Mouse (Mus musculus) adrenal gland, adult (tissue): ENCODE measurements at regions not wholly inside any gene's neighbourhood (a gene's known extent, or its start where the extent isn't known, plus 50 kb on each side); places are given as distances from the start of the nearest gene placed in this dataset.

Experiments used
- DNase-seq, 2 experiments: peaks; one replicate each; pipeline ENCODE4 v3.0.0; 2022 to 2023; ENCODE audit warnings: low spot score in 1 of 2; ENCODE audit not compliant: inconsistent age in 2 of 2

DNA sequence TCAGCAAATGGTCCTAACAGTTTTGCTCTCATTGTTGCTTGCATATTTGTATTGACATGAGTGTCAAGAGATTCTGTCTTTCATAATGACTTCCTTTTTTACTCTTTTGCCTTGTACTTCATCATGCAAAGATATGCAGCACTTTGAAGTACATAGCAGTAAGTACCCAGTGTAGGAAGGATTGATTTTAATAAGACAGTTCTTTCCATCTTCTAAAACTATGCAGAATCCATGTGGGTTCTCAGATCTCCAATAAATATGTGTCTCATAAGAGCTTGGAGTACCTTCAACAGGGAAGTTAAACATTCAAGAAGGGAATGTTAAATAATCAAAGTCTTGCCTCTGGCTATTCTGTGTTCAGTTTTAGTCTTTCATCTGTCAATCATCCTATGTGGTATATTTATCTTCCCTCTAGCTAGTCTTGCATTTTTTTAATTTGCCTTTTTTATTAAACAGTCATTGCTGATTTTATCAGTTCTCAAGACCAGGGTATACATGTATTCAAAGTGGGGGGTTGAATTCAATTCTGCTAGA, 926.1 kb downstream of the Slitrk1 start:
- no peak for DNase-seq

DNA sequence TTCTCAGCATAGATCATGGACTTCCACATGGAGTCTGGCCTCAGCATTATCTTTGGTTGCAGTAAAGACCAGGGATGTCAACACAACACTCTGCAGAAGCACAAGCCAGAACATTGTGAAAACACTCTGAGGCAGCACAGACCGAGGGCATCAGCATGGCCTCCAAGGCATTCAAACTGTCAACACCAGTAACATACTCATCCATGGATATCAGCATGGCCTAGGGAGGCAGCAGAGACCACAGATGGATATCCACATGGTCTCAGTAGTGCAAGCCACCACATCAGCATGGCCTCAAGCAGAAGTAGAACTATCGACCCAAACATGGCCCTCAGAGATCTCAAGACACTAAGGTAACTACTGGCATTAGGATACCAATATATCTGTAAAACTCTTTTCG, 935.8 kb downstream of the Slitrk1 start:
- no peak for DNase-seq

DNA sequence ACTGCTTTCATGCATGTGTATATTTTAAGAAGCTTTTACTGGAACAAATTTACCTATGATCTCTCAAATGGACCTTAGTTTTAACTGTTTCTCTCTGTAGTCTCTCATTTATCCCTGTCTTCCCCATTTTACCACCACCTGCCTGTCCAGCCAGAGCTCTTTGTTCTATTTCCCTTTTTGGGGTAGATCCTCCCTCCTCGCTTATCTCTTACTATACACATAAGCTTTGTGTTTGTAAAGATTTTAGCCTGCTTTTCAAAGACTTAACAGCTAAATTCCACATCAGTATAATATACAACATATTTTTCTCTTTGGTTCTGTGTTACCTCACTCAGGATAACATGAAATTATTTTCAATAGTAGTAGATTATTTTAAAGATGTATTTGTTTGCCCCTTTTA, 961.9 kb downstream of the Slitrk1 start:
- DNase-seq, result no peak

DNA sequence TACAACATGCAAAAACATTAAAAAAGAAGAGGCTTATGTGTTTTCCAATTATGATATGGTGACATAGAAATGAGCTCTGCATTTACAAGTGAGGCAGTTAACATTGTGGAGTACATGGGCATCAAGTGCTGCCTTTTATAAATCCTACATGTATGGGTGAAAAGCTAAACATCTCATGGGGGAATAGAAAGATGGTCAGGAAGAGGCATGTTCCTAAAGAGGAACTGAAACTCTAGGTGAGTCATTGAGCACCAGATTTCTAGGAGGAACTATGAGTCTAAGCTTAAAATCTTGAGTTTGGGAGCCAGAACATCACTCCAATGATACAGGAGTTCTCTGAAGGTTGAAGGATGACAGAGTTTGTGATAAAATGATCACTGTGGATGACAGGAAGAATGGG, 1010.2 kb downstream of the Slitrk1 start:
- DNase-seq, result no peak

DNA sequence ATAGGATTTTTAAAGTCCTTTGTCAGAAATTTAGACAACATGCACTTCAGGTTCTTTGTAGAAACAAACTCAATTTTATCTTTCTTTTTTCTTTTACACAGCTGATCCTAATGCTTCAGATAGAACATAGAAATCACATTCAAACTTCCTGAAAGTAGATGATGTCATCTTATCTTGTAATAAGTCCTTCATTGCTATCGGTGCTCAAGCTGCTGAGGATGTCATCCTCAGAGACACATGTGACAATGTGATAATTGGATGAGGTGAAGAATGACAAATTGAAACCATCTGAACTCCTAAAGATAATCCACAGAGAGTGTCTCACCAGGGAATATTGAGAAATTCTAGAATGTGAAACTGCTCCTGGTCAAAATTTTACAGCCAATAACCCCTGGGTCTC, 1012.1 kb downstream of the Slitrk1 start:
- no peak for DNase-seq

DNA sequence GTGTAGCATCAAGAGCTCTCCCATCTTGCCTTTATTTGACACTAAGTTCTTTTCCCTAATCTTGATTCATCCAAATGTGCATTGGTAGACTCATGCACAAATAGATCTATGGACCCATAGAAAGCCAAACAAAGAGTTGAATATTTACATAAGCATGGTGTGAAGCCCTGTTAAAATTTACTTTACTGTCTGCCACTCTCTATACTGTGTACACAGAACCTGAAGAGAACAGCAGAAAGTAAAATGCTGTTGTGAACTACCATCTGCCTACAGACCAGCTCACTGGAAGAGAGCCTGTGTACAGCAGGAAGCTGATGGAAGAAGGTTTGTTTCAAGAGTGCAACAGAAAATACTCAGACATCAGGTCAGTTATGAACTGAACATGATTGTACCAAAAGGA, 1053.1 kb downstream of the Slitrk1 start:
- DNase-seq, result no peak

DNA sequence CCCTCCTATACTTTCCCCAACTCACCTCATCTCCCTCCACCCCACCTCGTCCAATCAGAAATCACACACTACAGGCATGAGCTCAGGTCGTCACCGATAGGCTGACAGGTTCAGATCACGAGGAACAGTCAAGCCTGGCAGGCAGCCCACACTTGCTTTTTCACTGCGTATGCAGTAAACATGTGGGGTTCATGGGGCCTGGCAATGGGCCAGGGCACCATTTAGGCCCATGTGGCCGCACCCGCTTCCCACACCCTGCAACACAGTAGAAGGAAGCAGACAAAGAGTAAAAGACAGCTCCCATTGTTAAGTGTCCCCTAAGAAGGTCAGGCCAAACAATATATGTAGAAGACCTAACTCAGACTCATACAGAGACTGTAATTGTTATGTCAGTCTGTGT, 1064.3 kb downstream of the Slitrk1 start:
- DNase-seq, result no peak

DNA sequence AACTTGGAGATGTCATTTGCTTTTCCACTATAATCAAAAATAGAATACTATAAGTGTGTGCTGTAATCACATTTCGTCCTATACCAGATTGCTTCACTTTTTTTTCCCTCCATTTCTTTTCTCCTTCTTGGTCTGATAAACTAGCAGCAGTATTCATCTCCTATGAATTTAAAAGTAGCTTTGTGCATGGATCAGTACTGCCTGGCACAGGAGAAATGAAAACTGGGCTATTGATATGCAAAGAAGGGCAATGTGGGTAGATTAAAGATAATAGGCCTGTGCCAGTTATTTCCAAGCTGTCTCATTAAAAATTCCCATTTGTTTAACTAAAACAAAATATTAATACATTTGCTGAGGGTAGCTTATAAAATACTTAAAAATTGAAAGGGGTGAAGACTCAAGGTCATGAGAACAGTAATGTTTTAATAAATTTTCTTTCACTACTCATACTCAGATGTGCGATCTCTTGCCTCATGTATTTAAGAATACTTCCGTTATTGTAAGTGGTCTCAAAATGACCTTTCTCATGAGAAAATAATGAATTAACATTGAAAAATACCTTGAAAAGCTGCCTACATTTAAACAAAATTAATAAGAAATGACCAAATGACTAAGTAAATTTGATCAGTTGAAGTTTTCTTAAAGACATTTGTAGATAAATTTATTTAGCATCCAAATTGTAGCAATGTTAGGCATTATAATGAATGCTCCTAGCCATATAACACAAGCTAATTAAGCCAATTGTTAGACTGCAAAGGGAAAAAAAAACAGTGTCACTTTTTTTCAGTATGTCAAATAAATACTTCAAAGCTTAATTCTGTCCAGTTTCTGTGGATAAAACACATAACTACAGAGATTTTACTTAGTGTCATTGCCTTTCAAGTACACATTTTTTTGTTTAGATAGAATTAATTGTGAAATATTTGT, 1068.4 kb downstream of the Slitrk1 start:
- DNase-seq, result no peak

DNA sequence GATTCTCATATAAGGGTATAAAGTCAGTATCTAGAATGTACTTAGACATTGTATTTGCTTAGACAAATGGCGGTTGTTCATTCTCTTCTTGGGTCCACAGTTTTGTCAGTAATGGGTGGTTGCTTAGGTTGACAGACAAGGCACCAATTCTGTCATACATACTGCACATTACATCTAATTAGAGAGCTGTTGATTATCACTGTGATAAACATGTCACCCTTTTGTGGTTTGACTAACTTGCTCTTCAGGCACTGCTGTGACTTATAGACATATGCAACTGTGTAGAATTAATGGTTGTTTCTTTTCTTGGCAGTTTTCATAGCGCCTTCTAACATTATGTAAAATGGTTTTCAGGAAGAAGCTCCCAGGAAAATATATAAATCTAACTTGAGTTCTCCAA, 1069.4 kb downstream of the Slitrk1 start:
- no peak for DNase-seq

DNA sequence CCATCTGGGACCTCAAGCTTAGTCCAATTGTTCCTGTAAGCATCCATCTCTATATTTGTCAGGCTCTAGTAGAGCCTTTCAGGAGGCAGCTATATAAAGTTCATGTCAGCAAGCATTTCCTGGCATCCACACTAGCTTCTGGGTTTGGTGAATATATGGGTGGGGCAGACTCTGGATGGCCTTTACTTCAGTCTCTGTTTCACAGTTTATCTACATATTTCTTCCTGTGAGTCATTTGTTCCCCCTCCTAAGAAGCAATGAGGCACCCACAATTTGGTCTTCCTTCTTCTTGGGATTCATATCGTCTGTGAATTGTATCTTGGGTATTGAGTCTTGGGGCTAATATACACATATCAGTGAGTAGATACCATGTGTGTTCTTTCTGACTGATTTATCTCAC, 1081.0 kb downstream of the Slitrk1 start:
- no peak for DNase-seq

DNA sequence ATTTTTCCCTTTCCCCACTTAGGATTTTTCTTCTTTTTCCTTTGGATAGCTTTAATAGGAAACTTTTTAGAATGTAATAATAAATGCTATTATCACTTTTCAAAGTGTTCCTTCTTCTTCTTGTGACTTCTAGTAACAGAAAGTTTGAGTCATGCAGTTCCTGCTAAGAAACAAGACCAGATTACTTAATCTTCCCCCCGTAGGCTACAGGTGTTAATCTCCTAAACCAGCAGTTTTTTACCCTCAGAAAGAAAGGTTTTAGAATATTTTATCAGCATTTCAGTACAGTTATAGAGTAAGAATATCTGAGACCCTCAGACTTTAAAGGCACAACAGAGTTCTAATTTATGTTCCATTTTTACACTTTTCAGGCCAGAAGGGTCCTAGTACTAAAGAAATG, 1128.7 kb downstream of the Slitrk1 start:
- DNase-seq, result peak in 1 of 2 experiments; percentile 0
